Mouse (Mus musculus) liver, embryonic 14.5 days (tissue): ENCODE data around the gene Dnah11. TPM values are rescaled to one million over a fixed set of nuclear protein-coding genes. Genes with fewer than 3 reads are reported as not detected.
A peak's percentile ranks its signal among the peaks of the same experiment; 100 is the strongest.

Experiments used
- ATAC-seq: fragments of 200-750 bp; cut with Nextera tagmentation; 2 replicates; pipeline ENCODE4 v1.8.0; 2017; ENCODE audit warnings: moderate number of reproducible peaks, mild to moderate bottlenecking, moderate library complexity; ENCODE audit not compliant: insufficient read depth
- DNase-seq, 3 experiments: peaks; one replicate each; pipeline ENCODE4 v3.0.0-alpha.2; 2012 to 2013; ENCODE audit warnings: low read depth in 3 of 3, low spot score in 3 of 3
- H3K27ac ChIP-seq: fragments of 300-500 bp; sonication (generic); 2 replicates; pipeline ENCODE4 v1.5.1; 2014; ENCODE audit warnings: moderate library complexity, mild to moderate bottlenecking, control low read depth, inconsistent platforms
- H3K27me3 ChIP-seq: fragments of 300-500 bp; sonication (generic); 2 replicates; pipeline ENCODE4 v1.6.1; 2014; ENCODE audit warnings: mild to moderate bottlenecking, low read length, moderate library complexity; ENCODE audit not compliant: control insufficient read depth, insufficient read depth
- H3K36me3 ChIP-seq: fragments of 300-500 bp; sonication (generic); replicated peaks from 2 replicates; pipeline ENCODE4 v1.6.1; 2014; ENCODE audit warnings: low read depth; ENCODE audit not compliant: control insufficient read depth, insufficient read depth
- H3K4me1 ChIP-seq, 2 experiments: fragments of 200-500 bp in 1 of 2; fragments of 300-500 bp in 1 of 2; sonication (generic) in 1 of 2; replicated peaks; 2 replicates each; pipeline ENCODE4 v1.6.1; 2012 to 2014; ENCODE audit warnings: antibody characterized with exemption in 1 of 2, inconsistent platforms in 1 of 2, low read length in 1 of 2; ENCODE audit not compliant: control insufficient read depth in 2 of 2, insufficient read depth in 2 of 2
- H3K4me2 ChIP-seq: fragments of 300-500 bp; sonication (generic); 2 replicates; pipeline ENCODE4 v1.6.1; 2014; ENCODE audit warnings: low read depth, mild to moderate bottlenecking, control low read depth, moderate library complexity
- H3K4me3 ChIP-seq, 2 experiments: fragments of 200-500 bp in 1 of 2; fragments of 300-500 bp in 1 of 2; sonication (generic) in 1 of 2; 2 replicates each; pipeline ENCODE4 v1.5.1; 2012 to 2014; ENCODE audit warnings: low read depth in 2 of 2, low read length in 2 of 2, mild to moderate bottlenecking in 2 of 2, control low read depth in 1 of 2, inconsistent platforms in 1 of 2, moderate library complexity in 1 of 2; ENCODE audit not compliant: insufficient read depth in 1 of 2
- H3K9ac ChIP-seq: fragments of 300-500 bp; sonication (generic); replicated peaks from 2 replicates; pipeline ENCODE4 v1.6.1; 2014; ENCODE audit warnings: mild to moderate bottlenecking, control low read depth, moderate library complexity
- H3K9me3 ChIP-seq: fragments of 300-500 bp; sonication (generic); 2 replicates; pipeline ENCODE4 v1.6.1; 2016; ENCODE audit warnings: low read length, mixed read lengths; ENCODE audit not compliant: control insufficient read depth
- CTCF ChIP-seq: IDR thresholded peaks from 2 replicates; pipeline ENCODE4 v1.5.1; 2016; ENCODE audit warnings: antibody characterized with exemption, low read depth, control low read depth
- EP300 ChIP-seq: IDR thresholded peaks from 2 replicates; pipeline ENCODE4 v1.6.1; 2016; ENCODE audit warnings: antibody characterized with exemption, low read depth
- WGBS: fragments of 180-500 bp; shearing (Covaris S2); extraction: QIAGEN DNeasy Blood & Tissue Kit; methylation state at CpG from one replicate; pipeline ENCODE4 v1.1.7; 2014; ENCODE audit not compliant: insufficient replicate concordance; 5-methylcytosine and 5-hydroxymethylcytosine counted together
- polyA plus RNA-seq, 2 experiments: library from polyadenylated mRNA; depleted of rRNA in 1 of 2; stranded (reverse) in 1 of 2; unstranded in 1 of 2; fragments of >200 nt; fragmentation: Nextera tagmentation in 1 of 2; extraction: Ambion mirVana in 1 of 2; gene quantifications; 2 replicates each; pipeline versions ENCODE4 v1.2.1 to v1.2.3; 2012 to 2014

The Dnah11 gene
- polyA plus RNA-seq (2012; rRNA removed) (0.16 and 0.26 TPM in 2 replicates), polyA plus RNA-seq (2014; fragmentation: Nextera tagmentation; extraction: Ambion mirVana) (0.06 and 0.23 TPM in 2 replicates)

- Histone ChIP-seq H3K27me3 (peaks cover 27% of the 10 kb centered on the region), H3K27ac (no peak within 1 kb of the TSS), H3K4me3 (peak within 1 kb of the TSS; percentile 41 to 47; a peak in 3 of 4 replicates), H3K4me1 (no peaks in the 10 kb centered on the region), H3K9me3 (no peaks in the 10 kb centered on the region), H3K9ac (no peak within 1 kb of the TSS), H3K4me2 (peak within 1 kb of the TSS; percentile 60), H3K36me3 (no peaks in the 10 kb centered on the region)
- ATAC-seq: peak; percentile 80
- DNase-seq: peak; percentile 11 to 26 (median 24)
- no peak for TF ChIP-seq CTCF
- no peak for TF ChIP-seq EP300
- under 1% methylated on average over 47 of the region's 47 CpGs for WGBS
Observed at GRCm38 (mm10) chr12:118198386-118199093, at the start of gene Dnah11. TSS of gene Dnah11 (minus strand) at chr12:118199043.

- Histone ChIP-seq H3K27me3 (no peaks in the 10 kb centered on the region), H3K36me3 (no peaks in the 10 kb centered on the region), H3K9me3 (no peaks in the 10 kb centered on the region), H3K9ac (no peak overlapping the region), H3K27ac (no peak overlapping the region), H3K4me2 (no peak overlapping the region), H3K4me1 (no peaks in the 10 kb centered on the region), H3K4me3 (no peak overlapping the region)
- TF ChIP-seq EP300: no peak
- TF ChIP-seq CTCF: no peak
- ATAC-seq (no peak), DNase-seq (no peak)
- 15% methylated on average over 3 of the region's 3 CpGs for WGBS
Observed at GRCm38 (mm10) chr12:118221182-118221581, 22.3 kb upstream of the Dnah11 start.

DNA sequence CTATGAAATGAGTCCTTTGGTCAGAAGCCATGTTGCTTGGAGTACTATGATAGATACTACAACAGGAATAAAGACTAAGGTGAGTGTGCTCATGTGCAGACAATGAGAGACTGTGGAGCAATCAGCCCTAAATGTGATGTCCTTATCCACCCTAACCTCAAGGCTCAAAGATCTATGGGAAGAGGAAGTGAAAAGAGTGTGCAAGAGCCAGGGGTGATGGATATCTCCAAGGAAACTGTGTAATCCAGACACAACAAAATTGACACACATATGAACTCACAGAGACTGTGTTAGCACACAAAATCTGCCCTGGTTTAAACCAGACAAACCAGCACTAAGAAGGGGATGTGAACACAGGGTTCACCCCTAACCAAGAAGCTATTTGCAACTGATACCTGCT lies 21.2 kb upstream of the Dnah11 start:
- DNase-seq (no peak), ATAC-seq (no peak)
- no peaks in the 10 kb centered on the region for H3K27me3 ChIP-seq
- no peak overlapping the region for H3K27ac ChIP-seq
- H3K36me3 ChIP-seq: no peaks in the 10 kb centered on the region
- H3K4me3 ChIP-seq: no peak overlapping the region
- no peak overlapping the region for H3K9ac ChIP-seq
- no peak overlapping the region for H3K4me2 ChIP-seq
- H3K9me3 ChIP-seq: no peaks in the 10 kb centered on the region
- TF ChIP-seq CTCF (no peak), EP300 (no peak)
- no peaks in the 10 kb centered on the region for H3K4me1 ChIP-seq

- ATAC-seq (no peak), DNase-seq (no peak)
- Histone ChIP-seq H3K36me3 (no peaks in the 10 kb centered on the region), H3K9me3 (no peaks in the 10 kb centered on the region), H3K27ac (no peak overlapping the region), H3K9ac (no peak overlapping the region), H3K27me3 (no peaks in the 10 kb centered on the region), H3K4me3 (no peak overlapping the region), H3K4me1 (no peaks in the 10 kb centered on the region), H3K4me2 (no peak overlapping the region)
- 22% methylated on average over 2 of the region's 2 CpGs for WGBS
- TF ChIP-seq EP300 (no peak), CTCF (no peak)
Observed at GRCm38 (mm10) chr12:118212163-118212562, 13.3 kb upstream of the Dnah11 start.

GRCm38 (mm10) chr12:118196583-118196982 lies 2.3 kb downstream of the Dnah11 start:
- Histone ChIP-seq H3K4me1 (peaks cover 0 to 2% of the 10 kb centered on the region in 2 experiments; a peak in 1 of 4 replicates), H3K27ac (no peak overlapping the region), H3K27me3 (peaks cover 27% of the 10 kb centered on the region), H3K4me2 (no peak overlapping the region), H3K9me3 (no peaks in the 10 kb centered on the region), H3K9ac (no peak overlapping the region), H3K4me3 (no peak overlapping the region), H3K36me3 (no peaks in the 10 kb centered on the region)
- ATAC-seq (no peak), DNase-seq (no peak)
- 44% methylated on average over 2 of the region's 2 CpGs for WGBS
- TF ChIP-seq CTCF (no peak), EP300 (no peak)
